Mouse (Mus musculus) myocyte (in vitro differentiated cells): ENCODE measurements around the gene Hpd. TPM values are rescaled to one million over a fixed set of nuclear protein-coding genes. Genes with fewer than 3 reads are reported as not detected.
"Not testable (repeated sequence)": the region's sequence is repeated elsewhere in the genome, so short reads cannot be mapped to it uniquely, and the experiment has no call there.

ENCODE experiments used
- H3K27me3 ChIP-seq: one replicate; pipeline ENCODE4 v1.6.1; 2011; ENCODE audit not compliant: control insufficient read depth, insufficient read depth, insufficient read length
- H3K36me3 ChIP-seq: one replicate; pipeline ENCODE4 v1.6.1; 2011; ENCODE audit not compliant: control insufficient read depth, insufficient read depth
- H3K4me2 ChIP-seq: one replicate; pipeline ENCODE4 v1.6.1; 2011; ENCODE audit warnings: low read depth, control low read depth
- H3K4me3 ChIP-seq: one replicate; pipeline ENCODE4 v1.5.1; 2011; ENCODE audit warnings: mild to moderate bottlenecking, control low read depth, moderate library complexity
- H3K79me2 ChIP-seq: one replicate; pipeline ENCODE4 v1.6.1; 2011; ENCODE audit not compliant: control insufficient read depth, insufficient read depth
- H3ac ChIP-seq: one replicate; pipeline ENCODE4 v1.6.1; 2011; ENCODE audit not compliant: control insufficient read depth, insufficient read length
- CEBPB ChIP-seq: IDR thresholded peaks from 2 replicates; pipeline ENCODE4 v1.6.1; 2011; ENCODE audit warnings: mild to moderate bottlenecking, moderate library complexity; ENCODE audit not compliant: poor library complexity, insufficient read depth, severe bottlenecking
- E2F4 ChIP-seq: IDR thresholded peaks from one replicate; pipeline ENCODE4 v1.6.1; 2011; ENCODE audit warnings: mild to moderate bottlenecking, control low read depth, moderate library complexity; ENCODE audit not compliant: insufficient read depth
- MAX ChIP-seq: IDR thresholded peaks from one replicate; pipeline ENCODE4 v1.6.1; 2011; ENCODE audit warnings: low read depth, mild to moderate bottlenecking, control low read depth
- MYOD1 ChIP-seq, 3 experiments: IDR thresholded peaks; one replicate each; pipeline ENCODE4 v1.6.1; 2011; ENCODE audit warnings: control low read depth in 2 of 3, low read depth in 2 of 3, mild to moderate bottlenecking in 2 of 3, moderate library complexity in 1 of 3; ENCODE audit not compliant: insufficient read length in 2 of 3, control insufficient read depth in 1 of 3
- MYOG ChIP-seq, 3 experiments: IDR thresholded peaks; one replicate each; pipeline ENCODE4 v1.6.1; 2011; ENCODE audit warnings: control low read depth in 2 of 3, low read depth in 2 of 3, mild to moderate bottlenecking in 2 of 3; ENCODE audit not compliant: insufficient read length in 2 of 3, control insufficient read depth in 1 of 3, insufficient read depth in 1 of 3
- POLR2A ChIP-seq: IDR thresholded peaks from one replicate; pipeline ENCODE4 v1.6.1; 2011; ENCODE audit warnings: low read depth, mild to moderate bottlenecking, control low read depth, moderate library complexity; ENCODE audit not compliant: insufficient read length
- POLR2AphosphoS2 ChIP-seq: IDR thresholded peaks from one replicate; pipeline ENCODE4 v1.6.1; 2011; ENCODE audit warnings: low read depth, control low read depth; ENCODE audit not compliant: insufficient read length
- REST ChIP-seq: IDR thresholded peaks from one replicate; pipeline ENCODE4 v1.6.1; 2011; ENCODE audit warnings: mild to moderate bottlenecking, control low read depth, moderate library complexity; ENCODE audit not compliant: insufficient read depth, insufficient read length
- SRF ChIP-seq: IDR thresholded peaks from one replicate; pipeline ENCODE4 v1.6.1; 2011; ENCODE audit warnings: low read depth; ENCODE audit not compliant: control insufficient read depth, insufficient read length
- TCF12 ChIP-seq: IDR thresholded peaks from one replicate; pipeline ENCODE4 v1.6.1; 2011; ENCODE audit warnings: mild to moderate bottlenecking, control low read depth; ENCODE audit not compliant: poor library complexity, insufficient read depth, severe bottlenecking
- TCF3 ChIP-seq: IDR thresholded peaks from one replicate; pipeline ENCODE4 v1.6.1; 2011; ENCODE audit warnings: low read depth, control low read depth; ENCODE audit not compliant: insufficient read length
- USF1 ChIP-seq: IDR thresholded peaks from one replicate; pipeline ENCODE4 v1.6.1; 2011; ENCODE audit warnings: low read depth, mild to moderate bottlenecking, control low read depth, moderate library complexity
- polyA plus RNA-seq: library from polyadenylated mRNA; unstranded; fragments of >200 nt; fragmentation: generic; extraction: Trizol; gene quantifications from one replicate; pipeline ENCODE4 v1.2.1, GENCODE M21; 2012; ENCODE audit warnings: missing spikeins

The Hpd gene
- polyA plus RNA-seq, 1 experiment, result not detected

- Histone ChIP-seq H3K4me2 (no peak overlapping the region), H3ac (no peak overlapping the region), H3K27me3 (peaks cover 5% of the 10 kb centered on the region), H3K79me2 (no peaks in the 10 kb centered on the region), H3K4me3 (no peak overlapping the region), H3K36me3 (no peaks in the 10 kb centered on the region)
- TF ChIP-seq MYOG (IDR thresholded peaks at IDR 0.05; ENCODE audit: control insufficient read depth in 1 of 3, insufficient read depth in 1 of 3, insufficient read length in 2 of 3, low read depth in 2 of 3) (no peak), CEBPB (no peak), MYOD1 (IDR thresholded peaks at IDR 0.05; ENCODE audit: control insufficient read depth in 1 of 3, insufficient read length in 2 of 3, low read depth in 2 of 3) (no peak), USF1 (no peak), E2F4 (no peak)
These were observed 19.0 kb upstream of the Hpd start for GRCm38 (mm10) chr5:123201523-123201892.

GRCm38 (mm10) chr5:123200816-123201522, 18.4 kb upstream of the Hpd start:
- H3K27me3 ChIP-seq, H3K4me3 ChIP-seq, H3ac ChIP-seq, H3K36me3 ChIP-seq, H3K79me2 ChIP-seq, H3K4me2 ChIP-seq: not testable (repeated sequence)

- Histone ChIP-seq H3ac (no peak overlapping the region), H3K4me2 (no peak overlapping the region), H3K79me2 (no peaks in the 10 kb centered on the region), H3K36me3 (no peaks in the 10 kb centered on the region), H3K4me3 (no peak overlapping the region), H3K27me3 (peaks cover 14% of the 10 kb centered on the region)
- TF ChIP-seq REST, result no peak
- TF ChIP-seq E2F4, result no peak
- no peak for TF ChIP-seq CEBPB
- TF ChIP-seq USF1, result no peak
- no peak for TF ChIP-seq POLR2AphosphoS2
- no peak for TF ChIP-seq SRF
- no peak for TF ChIP-seq MYOG (IDR thresholded peaks at IDR 0.05; ENCODE audit: control insufficient read depth in 1 of 3, insufficient read depth in 1 of 3, insufficient read length in 2 of 3, low read depth in 2 of 3)
- no peak for TF ChIP-seq POLR2A
These were observed 16.0 kb upstream of the Hpd start for GRCm38 (mm10) chr5:123198523-123198922.

- Histone ChIP-seq H3K4me2 (no peak overlapping the region), H3K36me3 (no peaks in the 10 kb centered on the region), H3K79me2 (no peaks in the 10 kb centered on the region), H3K4me3 (no peak overlapping the region), H3K27me3 (peaks cover 18% of the 10 kb centered on the region), H3ac (no peak overlapping the region)
- TF ChIP-seq MYOD1 (IDR thresholded peaks at IDR 0.05; ENCODE audit: control insufficient read depth in 1 of 3, insufficient read length in 2 of 3, low read depth in 2 of 3), result no peak
- TF ChIP-seq REST, result no peak
- TF ChIP-seq CEBPB, result no peak
- TF ChIP-seq MAX, result no peak
- TF ChIP-seq E2F4, result no peak
- no peak for TF ChIP-seq USF1
- TF ChIP-seq MYOG (IDR thresholded peaks at IDR 0.05; ENCODE audit: control insufficient read depth in 1 of 3, insufficient read depth in 1 of 3, insufficient read length in 2 of 3, low read depth in 2 of 3), result no peak
- no peak for TF ChIP-seq POLR2A
- TF ChIP-seq TCF3, result no peak
- no peak for TF ChIP-seq SRF
- no peak for TF ChIP-seq TCF12
- TF ChIP-seq POLR2AphosphoS2, result no peak
These were observed 14.2 kb upstream of the Hpd start for GRCm38 (mm10) chr5:123196746-123197145.

- Histone ChIP-seq H3K36me3 (no peaks in the 10 kb centered on the region), H3K27me3 (peaks cover 18% of the 10 kb centered on the region), H3K4me3 (no peak overlapping the region), H3K4me2 (peak overlapping the region; percentile 34), H3ac (no peak overlapping the region), H3K79me2 (no peaks in the 10 kb centered on the region)
- TF ChIP-seq TCF3 (no peak), MAX (no peak), TCF12 (no peak), MYOD1 (IDR thresholded peaks at IDR 0.05; ENCODE audit: control insufficient read depth in 1 of 3, insufficient read length in 2 of 3, low read depth in 2 of 3) (no peak), E2F4 (no peak), MYOG (IDR thresholded peaks at IDR 0.05; ENCODE audit: control insufficient read depth in 1 of 3, insufficient read depth in 1 of 3, insufficient read length in 2 of 3, low read depth in 2 of 3) (no peak), CEBPB (no peak), POLR2A (no peak), POLR2AphosphoS2 (no peak), SRF (no peak), USF1 (no peak), REST (no peak)
These were observed 13.0 kb upstream of the Hpd start for GRCm38 (mm10) chr5:123195500-123196000.
